Mouse (Mus musculus) erythroid progenitor cell, adult 5-6 weeks (primary cell): ENCODE measurements around the gene Bcl7a. TPM values are rescaled to one million over a fixed set of nuclear protein-coding genes. Genes with fewer than 3 reads are reported as not detected.

ENCODE experiments used
- ATAC-seq: replicated peaks from 2 replicates; pipeline ENCODE4 v1.8.0; 2016; ENCODE audit warnings: moderate number of reproducible peaks, mild to moderate bottlenecking, moderate TSS enrichment, inconsistent platforms; ENCODE audit not compliant: poor library complexity, low FRiP score, severe bottlenecking
- total RNA-seq, 2 experiments: library from RNA; stranded (forward) in 1 of 2; stranded (reverse) in 1 of 2; fragments of 150-400 nt in 1 of 2; fragments of 186-747, 209-891 nt in 1 of 2; gene quantifications; 2 replicates each; pipeline versions ENCODE4 v1.2.3 to v1.2.4; 2015 to 2017; ENCODE audit warnings: low replicate concordance in 2 of 2

Bcl7a gene
- total RNA-seq, 2 experiments from 2014 or later = 11.3 to 18.0 TPM

GRCm38 (mm10) chr5:123326006-123326750 lies 17.5 kb upstream of the Bcl7a start:
- ATAC-seq = no peak

- ATAC-seq = no peak
Measured at GRCm38 (mm10) chr5:123326751-123327148, 16.9 kb upstream of the Bcl7a start.

GRCm38 (mm10) chr5:123327686-123328085 lies 15.9 kb upstream of the Bcl7a start:
- no peak for ATAC-seq

- ATAC-seq = no peak
Measured at GRCm38 (mm10) chr5:123333566-123333965, 10.1 kb upstream of the Bcl7a start.

- ATAC-seq = no peak
Measured at GRCm38 (mm10) chr5:123336205-123336961, 7.3 kb upstream of the Bcl7a start.

GRCm38 (mm10) chr5:123338463-123338862 lies 5.2 kb upstream of the Bcl7a start:
- no peak for ATAC-seq

- no peak for ATAC-seq
Measured at GRCm38 (mm10) chr5:123344628-123344962, 961 bp downstream of the Bcl7a start.

- ATAC-seq = no peak; the same call in 1 of the 2 replicates
Measured at GRCm38 (mm10) chr5:123344963-123345852, 1.6 kb downstream of the Bcl7a start.

- 0 out of 2 replicates have a peak, but pooled peaks have one; percentile 7 for ATAC-seq
Measured at GRCm38 (mm10) chr5:123345853-123346654, 2.4 kb downstream of the Bcl7a start.

- ATAC-seq = no peak
Measured at GRCm38 (mm10) chr5:123346701-123347270, 3.2 kb downstream of the Bcl7a start.

- no peak for ATAC-seq
Measured at GRCm38 (mm10) chr5:123347985-123348384, 4.4 kb downstream of the Bcl7a start.

GRCm38 (mm10) chr5:123350386-123350785 lies 6.8 kb downstream of the Bcl7a start:
- ATAC-seq = 0 out of 2 replicates have a peak, but pooled peaks have one; percentile 25

GRCm38 (mm10) chr5:123355918-123356317 lies 12.3 kb downstream of the Bcl7a start:
- no peak for ATAC-seq

GRCm38 (mm10) chr5:123357253-123357652 lies 13.6 kb downstream of the Bcl7a start:
- ATAC-seq = no peak

- no peak for ATAC-seq
Measured at GRCm38 (mm10) chr5:123359431-123359830, 15.8 kb downstream of the Bcl7a start.

GRCm38 (mm10) chr5:123362911-123363310 lies 19.3 kb downstream of the Bcl7a start:
- no peak for ATAC-seq

- no peak for ATAC-seq
Measured at GRCm38 (mm10) chr5:123364302-123364971, 20.8 kb downstream of the Bcl7a start.

GRCm38 (mm10) chr5:123368869-123369488 lies 25.3 kb downstream of the Bcl7a start:
- ATAC-seq = peak; percentile 74
